Mouse (Mus musculus) testis, postnatal 14 days (tissue): ENCODE data around the gene Fyn.

Experiments used
- DNase-seq: peaks from one replicate; pipeline ENCODE4 v3.0.0; 2021; ENCODE audit warnings: low spot score

Gene Fyn

GRCm38 (mm10) chr10:39412826-39413620, 44.4 kb downstream of the Fyn start:
- DNase-seq = no peak

- no peak for DNase-seq
Observed at GRCm38 (mm10) chr10:39414068-39414467, 45.4 kb downstream of the Fyn start.

- DNase-seq = no peak
Observed at GRCm38 (mm10) chr10:39415586-39415985, 46.9 kb downstream of the Fyn start.

- no peak for DNase-seq
Observed at GRCm38 (mm10) chr10:39417611-39418010, 49.0 kb downstream of the Fyn start.

GRCm38 (mm10) chr10:39418395-39418794, 49.7 kb downstream of the Fyn start:
- no peak for DNase-seq

GRCm38 (mm10) chr10:39420842-39421617, 52.4 kb downstream of the Fyn start:
- DNase-seq = no peak

GRCm38 (mm10) chr10:39421772-39422171, 53.1 kb downstream of the Fyn start:
- DNase-seq = no peak

GRCm38 (mm10) chr10:39424643-39425042, 56.0 kb downstream of the Fyn start:
- no peak for DNase-seq

GRCm38 (mm10) chr10:39426033-39426432, 57.4 kb downstream of the Fyn start:
- no peak for DNase-seq

- DNase-seq = no peak
Observed at GRCm38 (mm10) chr10:39426833-39427490, 58.3 kb downstream of the Fyn start.

- DNase-seq = no peak
Observed at GRCm38 (mm10) chr10:39429661-39430060, 61.0 kb downstream of the Fyn start.

GRCm38 (mm10) chr10:39430074-39430764, 61.6 kb downstream of the Fyn start:
- no peak for DNase-seq

GRCm38 (mm10) chr10:39431265-39431664, 62.6 kb downstream of the Fyn start:
- DNase-seq = no peak

- DNase-seq = no peak
Observed at GRCm38 (mm10) chr10:39432648-39433568, 64.3 kb downstream of the Fyn start.

GRCm38 (mm10) chr10:39433893-39434292, 65.2 kb downstream of the Fyn start:
- DNase-seq = no peak

- DNase-seq = no peak
Observed at GRCm38 (mm10) chr10:39434758-39435448, 66.2 kb downstream of the Fyn start.

GRCm38 (mm10) chr10:39438905-39439304, 70.2 kb downstream of the Fyn start:
- DNase-seq = no peak

- no peak for DNase-seq
Observed at GRCm38 (mm10) chr10:39440506-39440905, 71.9 kb downstream of the Fyn start.

- no peak for DNase-seq
Observed at GRCm38 (mm10) chr10:39441636-39442035, 73.0 kb downstream of the Fyn start.

GRCm38 (mm10) chr10:39443122-39443521, 74.5 kb downstream of the Fyn start:
- DNase-seq = no peak
